Mouse (Mus musculus) gastrocnemius, postnatal 36 days (tissue): ENCODE measurements at regions not wholly inside any gene's neighbourhood (a gene's known extent, or its start where the extent isn't known, plus 50 kb on each side); places are given as distances from the start of the nearest gene placed in this dataset.

Source experiments
- DNase-seq, 2 experiments: peaks; one replicate each; pipeline ENCODE4 v3.0.0; 2022
- intact Hi-C: fragments of 180-260 bp; cut with DNase I; formaldehyde crosslinking; loops from one replicate; pipeline ENCODE4 v1.15.1; 2025

GRCm38 (mm10) chr1:41225851-41226250 lies 420.4 kb downstream of the Tmem182 start:
- no peak for DNase-seq
- intact Hi-C loops, result no loop called here

- intact Hi-C loops, result no loop called here
Observed at GRCm38 (mm10) chr1:41235335-41235734, 429.9 kb downstream of the Tmem182 start.

GRCm38 (mm10) chr1:41243000-41243399 lies 437.6 kb downstream of the Tmem182 start:
- no peak for DNase-seq
- intact Hi-C loops, result no loop called here

More at GRCm38 (mm10) chr1:41235335-41235734, 429.9 kb downstream of the Tmem182 start:
- no peak for DNase-seq

GRCm38 (mm10) chr1:41244627-41245026 lies 439.2 kb downstream of the Tmem182 start:
- DNase-seq, result no peak
- intact Hi-C loops, result no loop called here

GRCm38 (mm10) chr1:41264214-41264613 lies 458.8 kb downstream of the Tmem182 start:
- intact Hi-C loops, result no loop called here
- no peak for DNase-seq

- intact Hi-C loops, result no loop called here
- no peak for DNase-seq
Observed at GRCm38 (mm10) chr1:41271111-41271730, 465.8 kb downstream of the Tmem182 start.

- DNase-seq, result no peak
- intact Hi-C loops, result no loop called here
Observed at GRCm38 (mm10) chr1:41274573-41275270, 469.3 kb downstream of the Tmem182 start.

GRCm38 (mm10) chr1:41275271-41275624 lies 469.8 kb downstream of the Tmem182 start:
- DNase-seq, result no peak
- intact Hi-C loops, result no loop called here

- intact Hi-C loops, result no loop called here
- no peak for DNase-seq
Observed at GRCm38 (mm10) chr1:41275642-41276041, 470.2 kb downstream of the Tmem182 start.

- intact Hi-C loops, result no loop called here
- no peak for DNase-seq
Observed at GRCm38 (mm10) chr1:41276303-41276702, 470.9 kb downstream of the Tmem182 start.

- no peak for DNase-seq
- intact Hi-C loops, result no loop called here
Observed at GRCm38 (mm10) chr1:41285221-41285620, 479.8 kb downstream of the Tmem182 start.

GRCm38 (mm10) chr1:41286221-41286620 lies 480.8 kb downstream of the Tmem182 start:
- intact Hi-C loops, result no loop called here
- no peak for DNase-seq

GRCm38 (mm10) chr1:41326861-41327480 lies 521.6 kb downstream of the Tmem182 start:
- DNase-seq, result no peak
- intact Hi-C loops, result no loop called here

GRCm38 (mm10) chr1:41349798-41350758 lies 544.7 kb downstream of the Tmem182 start:
- intact Hi-C loops, result no loop called here

GRCm38 (mm10) chr1:41359061-41359460 lies 553.7 kb downstream of the Tmem182 start:
- no peak for DNase-seq
- intact Hi-C loops, result no loop called here

More at GRCm38 (mm10) chr1:41349798-41350758, 544.7 kb downstream of the Tmem182 start:
- no peak for DNase-seq

GRCm38 (mm10) chr1:41361512-41361911 lies 556.1 kb downstream of the Tmem182 start:
- no peak for DNase-seq
- intact Hi-C loops, result no loop called here

- no peak for DNase-seq
- intact Hi-C loops, result no loop called here
Observed at GRCm38 (mm10) chr1:41380013-41380412, 574.6 kb downstream of the Tmem182 start.

GRCm38 (mm10) chr1:41381487-41381886 lies 576.1 kb downstream of the Tmem182 start:
- intact Hi-C loops, result no loop called here
- no peak for DNase-seq

GRCm38 (mm10) chr1:41384731-41385130 lies 579.3 kb downstream of the Tmem182 start:
- intact Hi-C loops, result no loop called here
- DNase-seq, result no peak

- intact Hi-C loops, result no loop called here
- no peak for DNase-seq
Observed at GRCm38 (mm10) chr1:41386435-41386834, 581.0 kb downstream of the Tmem182 start.
